Mouse (Mus musculus): ENCODE data around the gene Srpk2.
"Not testable (repeated sequence)": the region's sequence is repeated elsewhere in the genome, so short reads cannot be mapped to it uniquely, and the experiment has no call there.

Srpk2 gene

DNA sequence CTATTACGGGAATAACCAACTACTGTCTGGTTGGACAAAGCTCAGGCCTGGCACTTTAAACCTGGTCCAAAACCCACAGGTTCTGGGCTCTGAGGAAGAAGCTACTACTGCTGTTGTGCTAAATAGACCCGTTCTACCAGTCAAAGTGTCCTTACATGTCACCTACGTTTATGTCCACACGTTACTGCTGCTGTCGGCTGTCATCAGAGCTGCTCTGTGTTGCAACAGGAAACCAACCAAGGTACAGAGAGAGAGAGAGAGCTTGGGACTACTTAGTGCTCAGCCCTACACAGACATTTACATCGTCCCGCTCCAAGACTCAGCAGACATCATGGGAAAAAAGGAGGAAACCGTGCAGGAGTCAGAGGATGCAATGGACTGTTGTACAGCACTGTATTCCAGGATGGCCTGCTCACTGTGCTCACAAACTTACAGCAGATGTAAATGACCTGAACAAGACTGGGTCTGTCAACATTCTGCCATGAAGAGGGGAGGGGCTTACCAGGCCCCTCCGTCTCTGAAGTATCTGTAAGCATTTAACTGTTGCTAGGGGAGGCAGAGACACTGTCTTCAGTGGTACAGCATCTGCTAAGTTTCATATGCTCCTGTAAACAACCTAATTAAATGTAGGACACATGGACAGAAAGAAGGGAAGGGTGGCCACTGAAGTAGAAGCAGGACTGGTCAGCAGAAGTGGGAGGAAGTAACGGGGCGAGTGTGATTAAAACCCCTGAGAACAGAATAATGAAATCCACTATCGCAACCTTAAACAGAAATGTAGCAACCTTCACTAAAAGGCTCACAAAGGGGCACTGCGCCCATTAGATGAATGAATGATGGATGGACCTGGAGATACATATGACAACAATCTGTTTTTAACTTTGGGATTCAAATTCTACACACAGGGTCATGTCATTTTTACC lies 97.6 kb downstream of the Srpk2 start:
- in situ Hi-C loops (cut with MboI; ENCODE audit: low pct_unique_long_range_greater_than_20kb in 1 of 2, low sequenced_read_pairs in 2 of 2, unreplicated experiment in 1 of 2) = no loop called here

DNA sequence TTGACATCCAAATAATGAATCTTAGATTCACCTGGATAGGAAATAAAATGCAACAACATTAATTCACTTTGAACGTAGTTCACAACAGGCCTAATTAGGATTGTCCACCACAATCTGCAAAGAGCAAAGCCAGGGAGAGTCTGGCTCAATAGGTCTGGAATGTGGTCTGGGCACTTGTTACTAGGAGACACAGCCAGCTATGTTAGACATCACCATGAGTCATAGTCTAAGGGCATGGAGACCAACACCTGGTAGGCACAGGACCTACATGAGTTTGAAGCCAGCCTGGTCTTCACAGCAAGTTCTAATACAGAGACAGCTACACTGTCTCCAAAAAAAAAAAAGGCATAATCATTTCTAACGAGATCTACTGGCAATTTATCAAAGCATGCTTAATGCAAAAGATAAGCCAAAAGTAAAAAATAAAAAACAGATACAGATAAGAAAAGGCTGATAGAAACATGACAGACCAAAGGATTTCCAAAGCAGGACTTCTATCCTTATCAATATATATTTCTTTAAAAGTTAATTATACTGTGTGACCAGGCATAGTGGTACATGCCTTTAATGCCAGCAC lies 102.8 kb downstream of the Srpk2 start:
- in situ Hi-C loops (cut with MboI; ENCODE audit: low pct_unique_long_range_greater_than_20kb in 1 of 2, low sequenced_read_pairs in 2 of 2, unreplicated experiment in 1 of 2) = no loop called here

DNA sequence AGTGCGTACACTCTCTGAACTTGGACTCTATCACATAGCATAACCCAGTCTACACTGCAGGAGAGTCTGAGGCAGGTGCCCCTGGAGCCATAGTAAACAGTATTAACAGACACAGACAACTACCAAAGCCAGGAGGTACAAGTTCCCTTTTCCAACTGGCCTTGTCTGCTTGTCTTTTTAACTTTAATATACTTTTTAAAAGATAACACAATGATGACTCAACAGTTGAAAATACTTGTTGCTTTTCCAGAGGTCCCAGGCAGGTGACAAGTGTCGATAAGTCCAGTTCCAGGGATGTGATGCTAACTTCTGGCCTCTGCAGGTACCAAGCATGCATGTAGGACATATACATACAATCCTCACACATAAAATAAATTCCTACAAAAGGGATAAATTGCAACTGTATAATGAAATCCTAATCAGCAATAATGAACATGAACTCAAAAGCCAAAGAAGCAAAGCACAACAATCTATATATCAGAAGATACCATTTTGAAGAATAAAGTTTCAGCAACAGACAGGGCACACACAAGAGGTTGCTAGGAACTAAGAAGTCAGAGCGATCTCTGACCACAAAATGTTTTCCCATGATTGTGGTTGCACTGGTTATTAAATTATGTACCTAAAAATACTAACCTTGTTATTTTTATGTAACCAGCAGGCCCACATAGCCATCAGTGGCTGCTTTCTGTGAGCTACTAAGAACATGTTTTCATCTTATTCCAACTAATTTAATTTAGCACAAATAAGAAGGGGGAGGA lies 105.1 kb downstream of the Srpk2 start:
- in situ Hi-C loops (cut with MboI; ENCODE audit: low pct_unique_long_range_greater_than_20kb in 1 of 2, low sequenced_read_pairs in 2 of 2, unreplicated experiment in 1 of 2) = no loop called here

DNA sequence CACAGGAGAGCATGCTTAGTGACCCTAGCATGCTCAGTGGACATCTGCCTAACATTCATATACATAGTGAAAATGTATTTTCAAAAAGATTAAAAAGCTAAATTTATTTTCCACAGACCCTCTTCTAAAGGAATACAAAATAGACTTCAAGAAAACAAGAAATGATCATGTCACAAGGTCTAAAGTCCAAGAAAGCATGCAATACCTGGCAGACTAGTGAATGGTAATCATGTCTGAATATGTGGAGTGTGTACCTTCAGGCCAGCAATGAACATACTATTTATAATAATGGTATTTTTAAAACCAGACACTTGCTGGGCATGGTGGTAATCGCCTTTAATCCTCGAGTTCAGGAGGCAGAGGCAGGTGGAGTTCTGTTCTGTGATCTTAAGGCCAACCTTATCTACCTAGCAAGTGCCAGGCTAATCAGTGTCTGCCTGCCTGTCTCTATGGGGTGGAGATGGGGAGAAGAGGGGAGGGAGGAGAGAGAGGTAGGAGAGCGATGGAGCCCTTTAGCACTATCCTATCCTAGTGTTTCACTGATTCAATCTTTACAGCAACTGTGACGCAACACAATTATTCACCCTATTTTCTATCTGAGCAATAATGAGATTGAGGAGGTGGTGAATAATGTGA lies 106.0 kb downstream of the Srpk2 start:
- in situ Hi-C loops (cut with MboI; ENCODE audit: low pct_unique_long_range_greater_than_20kb in 1 of 2, low sequenced_read_pairs in 2 of 2, unreplicated experiment in 1 of 2) = no loop called here

DNA sequence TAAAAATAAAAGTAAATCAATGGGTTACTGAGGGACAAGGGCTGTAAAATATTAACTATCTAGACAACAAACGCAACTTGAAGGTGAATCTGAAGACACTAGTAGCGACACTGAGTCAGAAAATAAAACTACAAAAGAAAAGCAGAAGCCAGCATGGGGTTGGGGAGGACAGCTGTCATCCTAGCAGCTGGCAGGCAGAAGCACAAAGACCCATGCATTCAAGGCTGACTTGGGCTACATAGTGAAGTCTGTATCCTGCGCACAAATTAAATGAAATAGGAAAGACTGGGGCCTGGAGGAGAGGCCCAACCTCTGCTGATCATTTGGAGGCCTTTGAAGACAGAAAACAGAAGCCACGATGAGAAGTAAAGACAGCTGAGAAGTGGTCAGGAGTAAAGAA lies 106.6 kb downstream of the Srpk2 start:
- in situ Hi-C loops (cut with MboI; ENCODE audit: low pct_unique_long_range_greater_than_20kb in 1 of 2, low sequenced_read_pairs in 2 of 2, unreplicated experiment in 1 of 2) = no loop called here

DNA sequence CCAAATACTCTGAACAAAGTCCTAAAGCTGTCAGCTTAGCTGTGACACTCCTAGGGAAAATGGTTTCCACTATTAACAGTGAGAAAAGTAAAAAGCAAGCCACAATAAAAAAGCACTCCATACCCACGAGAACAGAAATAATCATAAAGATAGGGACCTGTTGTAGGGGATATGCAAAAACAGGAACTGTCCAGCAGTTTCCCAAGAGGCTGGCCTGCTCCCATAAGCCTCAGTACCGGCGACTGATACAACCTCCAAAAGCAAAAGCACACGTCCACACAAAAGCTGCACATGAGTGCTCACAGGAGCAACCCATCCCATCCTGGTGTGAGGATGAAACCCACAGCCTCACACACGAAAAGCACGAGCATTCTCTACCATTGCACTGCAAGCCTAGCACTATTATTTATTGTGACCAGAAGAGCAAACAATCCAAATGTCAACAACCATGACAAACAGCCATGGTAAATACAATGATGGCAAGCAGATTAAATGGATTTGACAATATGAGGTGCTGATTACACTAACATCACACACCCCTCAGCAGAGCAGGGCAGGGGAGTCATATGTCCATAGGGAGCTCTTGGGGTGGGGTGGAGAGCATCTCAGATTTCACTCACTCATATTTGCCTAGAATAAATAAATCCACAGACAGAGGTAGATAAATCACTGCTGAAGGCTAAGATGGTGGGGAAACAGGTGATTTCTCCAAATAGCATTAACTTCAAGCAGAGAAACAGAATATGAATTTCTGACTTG lies 107.9 kb downstream of the Srpk2 start:
- in situ Hi-C loops (cut with MboI; ENCODE audit: low pct_unique_long_range_greater_than_20kb in 1 of 2, low sequenced_read_pairs in 2 of 2, unreplicated experiment in 1 of 2) = no loop called here

DNA sequence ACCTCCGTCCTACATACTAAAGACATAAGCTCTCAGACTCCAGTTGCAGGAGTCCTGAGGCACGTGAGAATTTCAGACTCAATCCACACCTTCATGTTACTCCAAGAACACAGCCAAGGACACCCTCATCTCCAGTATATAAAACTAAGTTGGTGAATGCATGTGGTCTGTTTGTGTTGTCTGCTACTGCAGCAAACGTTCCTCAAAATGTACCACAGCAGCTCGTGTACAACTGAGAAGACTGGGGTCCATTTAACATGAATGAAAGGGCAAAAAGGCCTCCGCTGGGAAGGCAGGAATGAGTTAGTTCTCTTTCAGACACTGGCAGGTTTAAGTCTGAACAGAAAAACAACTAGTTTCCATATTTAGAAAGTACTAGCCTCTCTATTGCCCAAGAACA lies 110.5 kb downstream of the Srpk2 start:
- in situ Hi-C loops (cut with MboI; ENCODE audit: low pct_unique_long_range_greater_than_20kb in 1 of 2, low sequenced_read_pairs in 2 of 2, unreplicated experiment in 1 of 2) = no loop called here

DNA sequence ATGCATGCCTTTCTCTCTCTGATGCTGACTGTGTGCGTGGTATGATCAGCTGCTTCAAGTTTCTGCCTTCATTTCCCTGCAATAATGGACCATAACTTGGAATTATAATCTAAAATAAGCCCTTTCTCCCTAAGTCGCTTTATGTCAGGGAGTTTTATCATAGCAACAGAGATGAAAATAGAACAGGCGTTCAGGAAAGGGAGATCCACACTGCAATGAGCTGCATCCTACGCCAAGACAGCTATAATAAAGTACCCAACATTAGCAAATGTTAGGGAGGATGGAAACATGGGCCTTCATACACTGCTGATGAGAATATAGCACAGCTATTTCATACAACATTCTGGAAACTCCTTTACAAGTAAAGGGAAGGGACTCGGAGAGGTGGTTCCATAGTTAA lies 116.2 kb downstream of the Srpk2 start:
- in situ Hi-C loops (cut with MboI; ENCODE audit: low pct_unique_long_range_greater_than_20kb in 1 of 2, low sequenced_read_pairs in 2 of 2, unreplicated experiment in 1 of 2) = no loop called here

DNA sequence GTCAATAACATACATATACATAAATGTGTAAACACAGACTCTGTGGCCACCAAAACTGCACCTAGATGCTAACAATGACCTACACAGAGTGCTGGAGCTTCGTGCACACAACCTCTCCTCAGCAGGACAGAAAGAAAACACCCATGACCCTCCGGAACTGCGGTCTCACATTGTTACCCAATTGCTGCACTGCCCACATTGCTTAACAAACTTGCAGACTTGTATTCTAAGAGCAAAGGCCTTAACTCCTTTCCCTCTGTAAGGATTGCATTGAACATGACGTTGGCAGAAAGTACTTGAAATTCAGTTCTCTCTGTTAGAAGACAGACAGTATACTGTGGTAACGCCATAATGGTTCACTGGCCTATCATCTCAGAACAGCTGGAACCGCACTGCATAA lies 118.0 kb downstream of the Srpk2 start:
- in situ Hi-C loops (cut with MboI; ENCODE audit: low pct_unique_long_range_greater_than_20kb in 1 of 2, low sequenced_read_pairs in 2 of 2, unreplicated experiment in 1 of 2) = no loop called here

DNA sequence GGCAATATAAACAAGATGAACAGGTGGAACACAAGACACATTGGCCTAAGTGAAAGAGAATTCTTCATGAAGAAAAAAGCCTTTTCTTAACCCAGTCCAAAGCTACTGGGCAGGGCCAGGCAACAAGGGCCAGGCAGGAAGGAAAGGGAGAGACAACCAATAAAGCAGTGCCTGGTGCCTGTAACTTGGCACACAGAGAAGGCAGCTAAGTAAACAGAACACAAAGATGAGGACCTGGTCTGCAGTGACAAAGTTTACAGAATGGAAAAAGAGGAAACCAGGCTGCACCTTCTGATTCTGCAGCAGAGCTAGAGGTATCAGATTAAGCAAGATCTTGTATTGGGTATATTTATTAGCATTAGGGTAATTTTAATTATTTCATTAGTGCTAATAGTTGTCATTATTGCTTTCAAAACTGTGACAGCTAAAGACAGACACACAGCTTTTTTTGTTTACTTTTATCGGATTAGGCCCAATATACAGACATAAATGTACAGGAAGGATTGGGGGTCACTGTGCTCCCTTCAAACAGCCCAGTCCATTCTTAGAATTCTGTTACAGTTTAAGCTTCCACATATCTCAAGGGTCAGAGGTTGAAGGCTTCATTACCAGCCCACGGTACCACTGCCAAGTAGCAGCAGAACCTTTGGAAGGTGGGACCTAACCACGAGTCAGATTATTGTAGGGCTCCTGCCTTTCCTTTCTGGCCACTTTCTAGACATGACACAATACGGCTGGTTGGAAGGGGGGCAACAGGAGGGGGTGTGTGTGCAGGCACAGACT lies 121.9 kb downstream of the Srpk2 start:
- in situ Hi-C loops (cut with MboI; ENCODE audit: low pct_unique_long_range_greater_than_20kb in 1 of 2, low sequenced_read_pairs in 2 of 2, unreplicated experiment in 1 of 2) = no loop called here

DNA sequence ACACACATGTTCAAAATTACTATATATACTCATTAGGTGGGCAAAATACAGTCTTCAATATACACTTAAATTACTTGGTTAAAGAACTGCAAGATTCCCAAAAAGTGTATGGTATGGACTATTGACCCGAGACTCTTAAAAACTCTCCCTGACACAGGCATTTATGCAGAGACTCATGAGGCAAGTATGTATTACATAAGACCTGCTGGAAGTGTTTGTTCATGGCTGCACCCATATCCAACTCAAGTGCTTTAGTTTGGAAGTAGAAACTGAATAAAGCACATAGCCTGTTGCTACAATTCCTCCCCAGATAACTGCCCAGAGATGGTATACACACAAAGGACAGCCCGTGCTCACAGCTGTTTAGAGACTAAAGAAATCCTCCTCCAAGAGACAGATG lies 123.2 kb downstream of the Srpk2 start:
- in situ Hi-C loops (cut with MboI; ENCODE audit: low pct_unique_long_range_greater_than_20kb in 1 of 2, low sequenced_read_pairs in 2 of 2, unreplicated experiment in 1 of 2) = no loop called here

DNA sequence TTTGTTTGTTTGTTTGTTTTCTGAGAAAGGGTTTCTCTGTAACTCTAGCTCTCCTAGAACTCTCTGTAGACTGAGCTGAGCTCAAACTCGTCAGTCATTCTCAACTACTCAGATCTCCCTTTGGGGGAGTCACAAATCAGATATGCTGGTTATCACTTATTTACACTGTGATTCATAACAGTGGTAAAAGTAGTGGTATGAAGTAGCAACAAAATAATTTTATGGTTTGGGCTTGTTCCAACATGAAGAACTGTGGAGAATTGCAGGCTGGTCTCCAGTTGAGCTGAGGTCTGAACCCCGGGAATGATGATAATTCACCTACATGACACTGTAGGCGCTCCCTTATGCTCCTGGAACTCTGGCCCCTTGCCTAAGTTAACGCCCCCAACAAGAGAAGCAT lies 124.2 kb downstream of the Srpk2 start:
- in situ Hi-C loops (cut with MboI; ENCODE audit: low pct_unique_long_range_greater_than_20kb in 1 of 2, low sequenced_read_pairs in 2 of 2, unreplicated experiment in 1 of 2) = no loop called here

DNA sequence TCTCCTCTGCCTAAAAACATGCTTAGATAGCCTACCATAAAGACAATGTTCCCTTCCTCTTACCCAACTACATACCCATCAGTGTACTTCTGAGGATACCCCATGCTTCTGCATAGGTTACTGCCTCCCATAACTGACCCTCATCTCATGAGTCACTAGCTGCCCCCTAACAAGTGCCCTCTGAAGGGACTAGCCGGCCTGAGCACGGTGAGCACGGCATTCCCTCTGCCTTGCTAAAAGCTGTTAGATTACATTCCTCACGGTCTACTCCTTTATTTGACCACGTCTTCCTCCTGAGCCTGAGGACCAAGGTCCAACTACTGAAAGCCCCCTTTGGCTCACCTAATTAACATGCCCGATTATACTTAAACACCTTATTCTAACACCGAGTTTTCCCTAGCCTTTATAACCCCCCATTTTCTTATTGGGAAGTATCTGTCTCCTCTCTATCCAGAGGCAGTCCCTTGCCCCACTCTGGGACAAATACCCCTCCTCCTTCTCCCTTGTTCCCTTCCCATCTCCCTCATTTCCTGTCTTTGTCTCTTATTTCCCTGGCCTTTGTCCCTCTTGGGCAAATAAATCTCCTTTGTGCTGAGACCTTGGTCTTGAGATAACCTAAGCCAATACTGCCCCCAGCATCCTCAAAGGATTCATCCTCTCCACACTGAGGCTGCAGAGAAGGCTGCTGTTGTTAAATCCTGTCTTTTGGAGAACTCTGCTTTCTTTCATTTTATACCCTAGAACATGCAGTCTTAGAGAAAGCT lies 128.2 kb downstream of the Srpk2 start:
- in situ Hi-C loops (cut with MboI; ENCODE audit: low pct_unique_long_range_greater_than_20kb in 1 of 2, low sequenced_read_pairs in 2 of 2, unreplicated experiment in 1 of 2) = no loop called here

DNA sequence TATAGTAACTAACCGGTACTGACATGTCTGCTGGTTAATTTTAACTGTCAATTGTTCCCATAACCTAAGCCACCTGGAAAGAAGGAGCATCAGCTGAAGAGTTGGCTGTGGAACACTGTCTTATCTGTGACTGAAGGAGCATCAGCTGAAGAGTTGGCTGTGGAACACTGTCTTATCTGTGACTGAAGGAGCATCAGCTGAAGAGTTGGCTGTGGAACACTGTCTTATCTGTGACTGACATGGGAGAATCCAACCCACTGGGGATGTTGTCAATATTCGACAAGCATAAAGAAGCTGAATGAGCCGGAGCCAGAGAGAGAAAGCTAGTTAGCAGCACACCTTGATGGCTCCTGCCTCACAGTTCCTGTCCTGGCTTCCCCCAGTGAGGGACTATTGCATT lies 131.1 kb downstream of the Srpk2 start:
- in situ Hi-C loops (cut with MboI; ENCODE audit: low pct_unique_long_range_greater_than_20kb in 1 of 2, low sequenced_read_pairs in 2 of 2, unreplicated experiment in 1 of 2) = not testable (repeated sequence)

DNA sequence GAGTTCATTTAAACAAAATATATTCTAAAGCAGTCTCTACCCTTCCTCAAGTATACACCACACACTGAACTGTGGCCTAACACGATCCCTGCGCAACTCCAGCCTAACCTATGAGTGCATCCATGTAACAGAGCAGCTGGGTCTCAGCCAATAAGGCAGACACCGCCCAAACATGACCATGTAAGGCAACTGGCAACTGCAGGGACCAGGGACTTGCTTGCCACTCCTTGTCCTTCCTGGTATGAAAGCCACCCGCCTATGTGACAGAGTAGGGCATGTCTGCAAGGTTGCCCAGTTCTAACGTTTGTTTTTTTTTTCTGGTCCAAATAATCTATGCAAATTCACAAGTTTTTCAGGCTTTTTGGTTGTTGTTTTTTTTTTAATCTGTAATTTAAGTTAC lies 132.7 kb downstream of the Srpk2 start:
- in situ Hi-C loops (cut with MboI; ENCODE audit: low pct_unique_long_range_greater_than_20kb in 1 of 2, low sequenced_read_pairs in 2 of 2, unreplicated experiment in 1 of 2) = no loop called here

DNA sequence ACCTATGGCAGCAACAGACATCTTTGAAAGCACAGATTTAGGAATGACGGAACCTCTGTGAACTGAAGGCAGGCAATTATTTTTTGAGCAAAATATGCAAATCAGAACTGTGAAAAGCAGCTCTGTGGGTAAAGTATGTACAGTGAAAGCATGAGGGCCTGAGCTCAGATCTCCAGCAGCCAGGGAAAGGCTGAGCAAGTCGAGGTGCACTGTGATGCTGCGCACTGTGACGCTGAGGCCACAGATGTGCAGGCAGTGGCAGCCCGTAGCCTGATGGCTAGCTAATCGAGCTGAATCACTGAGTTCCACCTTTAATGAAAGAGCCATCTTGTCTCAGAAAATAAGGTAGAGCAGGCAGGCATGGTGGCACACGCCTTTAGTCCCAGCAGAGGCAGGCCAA lies 148.7 kb downstream of the Srpk2 start:
- in situ Hi-C loops (cut with MboI; ENCODE audit: low pct_unique_long_range_greater_than_20kb in 1 of 2, low sequenced_read_pairs in 2 of 2, unreplicated experiment in 1 of 2) = no loop called here

DNA sequence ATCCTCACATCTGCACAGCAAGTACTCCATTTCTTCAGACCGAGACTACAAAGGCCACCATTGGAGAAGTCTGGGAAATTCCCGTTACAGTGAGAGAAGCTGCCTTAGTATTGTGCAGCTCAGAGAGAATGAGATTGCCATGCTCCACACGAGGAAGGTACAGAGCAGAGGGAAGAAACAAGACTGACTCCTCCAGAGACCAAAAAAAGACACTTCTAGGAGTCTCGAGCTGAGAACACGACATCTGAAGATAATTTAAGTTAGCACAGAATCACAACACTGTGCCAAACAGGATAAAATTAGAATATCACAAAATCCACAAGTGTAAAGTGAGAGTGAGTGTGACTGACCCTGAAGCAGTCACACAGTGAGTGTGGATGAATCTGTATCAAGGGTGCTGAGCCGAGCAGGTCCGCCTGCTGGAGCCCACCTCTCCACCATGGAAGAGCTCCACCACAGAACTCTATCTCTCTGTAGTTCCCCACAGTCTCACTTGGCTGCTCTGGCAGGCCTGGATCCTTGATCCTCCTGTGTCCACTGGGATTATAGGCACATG lies 152.8 kb downstream of the Srpk2 start:
- in situ Hi-C loops (cut with MboI; ENCODE audit: low pct_unique_long_range_greater_than_20kb in 1 of 2, low sequenced_read_pairs in 2 of 2, unreplicated experiment in 1 of 2) = no loop called here

Measured in mouse embryonic stem cell (cell line).